Mouse (Mus musculus) layer of hippocampus, adult 9-10 months (tissue): ENCODE results near the gene G6pc.
A peak's percentile ranks its signal among the peaks of the same experiment; 100 is the strongest.
"Not testable (repeated sequence)": the region's sequence is repeated elsewhere in the genome, so short reads cannot be mapped to it uniquely, and the experiment has no call there.

Experiments used
- DNase-seq: peaks from one replicate; pipeline ENCODE4 v3.0.0; 2022; ENCODE audit warnings: low spot score

G6pc gene

GRCm38 (mm10) chr11:101357505-101358182 is 9.7 kb upstream of the G6pc start:
- DNase-seq, result no peak

GRCm38 (mm10) chr11:101359776-101360175 is 7.6 kb upstream of the G6pc start:
- DNase-seq, result no peak

- no peak for DNase-seq
These were observed 6.7 kb upstream of the G6pc start for GRCm38 (mm10) chr11:101360651-101361113.

- DNase-seq, result no peak
These were observed 2.8 kb upstream of the G6pc start for GRCm38 (mm10) chr11:101364531-101364931.

GRCm38 (mm10) chr11:101370141-101370540 is 2.8 kb downstream of the G6pc start:
- no peak for DNase-seq

GRCm38 (mm10) chr11:101374421-101374938 is 7.1 kb downstream of the G6pc start:
- no peak for DNase-seq

- DNase-seq, result not testable (repeated sequence)
These were observed 10.8 kb downstream of the G6pc start for GRCm38 (mm10) chr11:101378196-101378595.

GRCm38 (mm10) chr11:101378926-101379325 is 11.6 kb downstream of the G6pc start:
- no peak for DNase-seq

- DNase-seq, result no peak
These were observed 14.5 kb downstream of the G6pc start for GRCm38 (mm10) chr11:101381817-101382216.

GRCm38 (mm10) chr11:101395110-101395509 is 27.7 kb downstream of the G6pc start:
- DNase-seq, result peak; percentile 45

GRCm38 (mm10) chr11:101415306-101415705 is 47.9 kb downstream of the G6pc start:
- no peak for DNase-seq

- no peak for DNase-seq
These were observed 49.2 kb downstream of the G6pc start for GRCm38 (mm10) chr11:101416433-101417100.

GRCm38 (mm10) chr11:101417101-101417855 is 49.9 kb downstream of the G6pc start, which contains the start of gene Aarsd1:
Gene Aarsd1 (minus strand): TSS chr11:101417615.
- DNase-seq, result peak; percentile 74

GRCm38 (mm10) chr11:101418991-101419390 is 51.6 kb downstream of the G6pc start:
- no peak for DNase-seq

GRCm38 (mm10) chr11:101419610-101420009 is 52.2 kb downstream of the G6pc start:
- DNase-seq, result no peak

GRCm38 (mm10) chr11:101420148-101420547 is 52.8 kb downstream of the G6pc start:
- DNase-seq, result no peak

GRCm38 (mm10) chr11:101424105-101424851 is 56.9 kb downstream of the G6pc start, which contains the start of gene Gm27029:
Gene Gm27029 (minus strand): TSS chr11:101424796.
- DNase-seq, result no peak

- DNase-seq, result peak; percentile 97
These were observed 57.8 kb downstream of the G6pc start, which contains the start of the genes Rundc1 and Ptges3l for GRCm38 (mm10) chr11:101424925-101425813. Gene Rundc1 (plus strand): TSS chr11:101425085. Gene Ptges3l (minus strand): TSS chr11:101425333.

- no peak for DNase-seq
These were observed 58.8 kb downstream of the G6pc start for GRCm38 (mm10) chr11:101426165-101426564.
